Mouse (Mus musculus): ENCODE data around the gene Gm11042. TPM values are rescaled to one million over a fixed set of nuclear protein-coding genes. Genes with fewer than 3 reads are reported as not detected.
A peak's percentile ranks its signal among the peaks of the same experiment; 100 is the strongest.

The Gm11042 gene
- total and polyA plus RNA-seq, 2 experiments from 2014 or later = not detected

DNA sequence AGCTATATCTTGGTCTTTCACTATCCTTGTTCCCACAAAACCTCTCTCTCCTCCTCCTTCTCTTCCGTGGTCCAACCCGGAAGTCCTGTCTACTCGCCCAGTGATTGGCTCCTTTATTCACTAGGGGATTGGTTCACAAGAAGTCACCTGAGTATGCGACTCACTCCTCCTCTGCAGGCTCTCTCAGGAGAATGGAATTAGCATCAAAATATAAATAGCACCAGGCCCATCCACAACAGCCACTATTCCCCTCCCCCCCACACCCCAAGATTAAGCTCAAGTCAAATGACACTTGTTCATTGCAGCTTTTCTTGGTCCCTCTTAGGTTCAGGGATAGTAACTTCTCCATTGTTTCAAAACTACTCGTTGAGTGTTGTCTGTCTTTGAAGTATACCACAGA lies 5.8 kb upstream of the Gm11042 start:
- H3K9ac ChIP-seq (replicated peaks; ENCODE audit: low read length, poor library complexity, severe bottlenecking) = no peak overlapping the region
- no peak for DNase-seq (ENCODE audit: low spot score)
- H3K4me3 ChIP-seq (ENCODE audit: low read depth, low read length) = no peak overlapping the region
- no peak for ATAC-seq (ENCODE audit: low FRiP score)
- H3K9me3 ChIP-seq (ENCODE audit: low read length) = no peaks in the 10 kb centered on the region
- TF ChIP-seq CTCF (IDR thresholded peaks at IDR 0.05) = no peak
- H3K36me3 ChIP-seq (ENCODE audit: insufficient read depth, low read length) = no peaks in the 10 kb centered on the region
- no peak overlapping the region for H3K27ac ChIP-seq (ENCODE audit: low read depth, low read length)
- WGBS = 84% methylated on average over 5 of the region's 5 CpGs
- no peaks in the 10 kb centered on the region for H3K27me3 ChIP-seq (ENCODE audit: insufficient read depth, low read length)
- H3K4me2 ChIP-seq (ENCODE audit: low read depth, low read length, poor library complexity, severe bottlenecking) = no peak overlapping the region
- H3K4me1 ChIP-seq (ENCODE audit: insufficient read depth, low read length) = no peaks in the 10 kb centered on the region

DNA sequence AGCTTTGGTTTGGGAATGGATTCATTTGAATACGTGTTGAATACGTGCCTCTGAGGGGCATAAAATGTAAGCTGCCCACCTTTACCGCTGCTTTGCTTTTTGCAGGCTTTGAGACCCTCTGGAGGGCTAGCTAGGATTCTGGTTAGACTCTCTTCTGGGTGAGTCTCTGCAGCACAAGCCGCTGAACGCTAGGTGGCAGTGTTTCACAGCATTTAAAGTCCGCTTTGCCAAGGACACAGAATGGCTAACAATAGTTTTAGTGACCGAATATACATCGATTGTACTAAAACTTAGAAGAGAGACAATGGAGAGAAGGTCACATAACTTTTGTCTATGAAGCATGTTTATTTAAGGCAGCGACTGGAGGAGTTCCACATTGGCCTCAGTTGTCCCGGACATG lies 4.1 kb upstream of the Gm11042 start:
- Histone ChIP-seq H3K27ac (ENCODE audit: low read depth, low read length) (no peak overlapping the region), H3K9me3 (ENCODE audit: low read length) (no peaks in the 10 kb centered on the region), H3K9ac (replicated peaks; ENCODE audit: low read length, poor library complexity, severe bottlenecking) (no peak overlapping the region), H3K4me1 (ENCODE audit: insufficient read depth, low read length) (no peaks in the 10 kb centered on the region), H3K4me3 (ENCODE audit: low read depth, low read length) (no peak overlapping the region), H3K27me3 (ENCODE audit: insufficient read depth, low read length) (no peaks in the 10 kb centered on the region), H3K36me3 (ENCODE audit: insufficient read depth, low read length) (no peaks in the 10 kb centered on the region), H3K4me2 (ENCODE audit: low read depth, low read length, poor library complexity, severe bottlenecking) (no peak overlapping the region)
- 9% methylated on average over 10 of the region's 10 CpGs for WGBS
- peak; percentile 97 for TF ChIP-seq CTCF (IDR thresholded peaks at IDR 0.05)
- DNase-seq (ENCODE audit: low spot score) = peak; percentile 86
- no peak for ATAC-seq (ENCODE audit: low FRiP score)

- Histone ChIP-seq H3K27me3 (ENCODE audit: insufficient read depth, low read length) (no peaks in the 10 kb centered on the region), H3K9ac (replicated peaks; ENCODE audit: low read length, poor library complexity, severe bottlenecking) (peak overlapping the region; percentile 51), H3K4me2 (ENCODE audit: low read depth, low read length, poor library complexity, severe bottlenecking) (peak overlapping the region; percentile 67), H3K36me3 (ENCODE audit: insufficient read depth, low read length) (no peaks in the 10 kb centered on the region), H3K27ac (ENCODE audit: low read depth, low read length) (peak overlapping the region; percentile 65), H3K4me3 (ENCODE audit: low read depth, low read length) (peak overlapping the region; percentile 40), H3K9me3 (ENCODE audit: low read length) (no peaks in the 10 kb centered on the region), H3K4me1 (ENCODE audit: insufficient read depth, low read length) (no peaks in the 10 kb centered on the region)
- ATAC-seq (ENCODE audit: low FRiP score) (peak; percentile 86), DNase-seq (ENCODE audit: low spot score) (peak; percentile 94)
- TF ChIP-seq CTCF (IDR thresholded peaks at IDR 0.05) = peak; percentile 96
- WGBS = 16% methylated on average over 15 of the region's 15 CpGs
Observed at GRCm38 (mm10) chr12:74316989-74317759, 980 bp upstream of the Gm11042 start.

DNA sequence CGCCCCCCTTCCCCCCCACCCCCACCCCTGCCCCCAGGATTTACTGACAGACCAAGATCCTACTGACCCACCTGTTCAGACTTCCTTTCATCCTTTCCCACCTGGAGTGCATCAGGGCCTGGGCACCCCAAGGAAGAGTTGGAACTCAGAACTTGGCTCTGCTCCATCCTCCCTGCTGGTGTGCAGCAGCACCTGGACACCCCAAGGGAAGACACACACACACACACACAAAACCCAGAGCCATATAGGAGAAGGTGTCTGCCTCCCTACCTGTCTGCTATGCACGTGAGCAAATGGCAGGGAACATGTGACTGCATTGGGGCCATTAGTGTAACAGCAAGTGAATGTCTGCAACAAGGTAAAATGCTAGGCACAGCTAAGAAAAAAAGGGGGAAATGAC lies 973 bp downstream of the Gm11042 start:
- no peak overlapping the region for H3K4me3 ChIP-seq (ENCODE audit: low read depth, low read length)
- no peak overlapping the region for H3K4me2 ChIP-seq (ENCODE audit: low read depth, low read length, poor library complexity, severe bottlenecking)
- H3K9me3 ChIP-seq (ENCODE audit: low read length) = no peaks in the 10 kb centered on the region
- DNase-seq (ENCODE audit: low spot score) = no peak
- H3K27me3 ChIP-seq (ENCODE audit: insufficient read depth, low read length) = no peaks in the 10 kb centered on the region
- H3K4me1 ChIP-seq (ENCODE audit: insufficient read depth, low read length) = no peaks in the 10 kb centered on the region
- no peak overlapping the region for H3K9ac ChIP-seq (replicated peaks; ENCODE audit: low read length, poor library complexity, severe bottlenecking)
- TF ChIP-seq CTCF (IDR thresholded peaks at IDR 0.05) = no peak
- 56% methylated on average over 2 of the region's 2 CpGs for WGBS
- no peaks in the 10 kb centered on the region for H3K36me3 ChIP-seq (ENCODE audit: insufficient read depth, low read length)
- no peak for ATAC-seq (ENCODE audit: low FRiP score)
- no peak overlapping the region for H3K27ac ChIP-seq (ENCODE audit: low read depth, low read length)

- ATAC-seq (ENCODE audit: low FRiP score) (no peak), DNase-seq (ENCODE audit: low spot score) (no peak)
- H3K9ac ChIP-seq (replicated peaks; ENCODE audit: low read length, poor library complexity, severe bottlenecking) = no peak overlapping the region
- WGBS = 72% methylated on average over 3 of the region's 3 CpGs
- no peak overlapping the region for H3K27ac ChIP-seq (ENCODE audit: low read depth, low read length)
- no peaks in the 10 kb centered on the region for H3K4me1 ChIP-seq (ENCODE audit: insufficient read depth, low read length)
- no peaks in the 10 kb centered on the region for H3K27me3 ChIP-seq (ENCODE audit: insufficient read depth, low read length)
- no peaks in the 10 kb centered on the region for H3K9me3 ChIP-seq (ENCODE audit: low read length)
- TF ChIP-seq CTCF (IDR thresholded peaks at IDR 0.05) = no peak
- H3K4me2 ChIP-seq (ENCODE audit: low read depth, low read length, poor library complexity, severe bottlenecking) = no peak overlapping the region
- no peak overlapping the region for H3K4me3 ChIP-seq (ENCODE audit: low read depth, low read length)
- H3K36me3 ChIP-seq (ENCODE audit: insufficient read depth, low read length) = no peaks in the 10 kb centered on the region
Observed at GRCm38 (mm10) chr12:74312611-74313010, 3.6 kb downstream of the Gm11042 start.

- Histone ChIP-seq H3K27ac (ENCODE audit: low read depth, low read length) (no peak overlapping the region), H3K9me3 (ENCODE audit: low read length) (no peaks in the 10 kb centered on the region), H3K4me3 (ENCODE audit: low read depth, low read length) (no peak overlapping the region), H3K9ac (replicated peaks; ENCODE audit: low read length, poor library complexity, severe bottlenecking) (no peak overlapping the region), H3K4me1 (ENCODE audit: insufficient read depth, low read length) (no peaks in the 10 kb centered on the region), H3K27me3 (ENCODE audit: insufficient read depth, low read length) (no peaks in the 10 kb centered on the region), H3K36me3 (ENCODE audit: insufficient read depth, low read length) (no peaks in the 10 kb centered on the region), H3K4me2 (ENCODE audit: low read depth, low read length, poor library complexity, severe bottlenecking) (no peak overlapping the region)
- ATAC-seq (ENCODE audit: low FRiP score) = no peak
- 68% methylated on average over 9 of the region's 9 CpGs for WGBS
- peak; percentile 19 for DNase-seq (ENCODE audit: low spot score)
- no peak for TF ChIP-seq CTCF (IDR thresholded peaks at IDR 0.05)
Observed at GRCm38 (mm10) chr12:74303418-74304294, 12.5 kb downstream of the Gm11042 start.

All from midbrain, postnatal 0 days (tissue).